Mouse (Mus musculus): ENCODE data around the gene Reg3b. TPM values are rescaled to one million over a fixed set of nuclear protein-coding genes. Genes with fewer than 3 reads are reported as not detected.
A peak's percentile ranks its signal among the peaks of the same experiment; 100 is the strongest.
"Not testable (repeated sequence)": the region's sequence is repeated elsewhere in the genome, so short reads cannot be mapped to it uniquely, and the experiment has no call there.

Reg3b gene
- not detected for total RNA-seq (2022)

GRCm38 (mm10) chr6:78370357-78370756 is at the start of gene Reg3b:
Reg3b (plus strand) TSS chr6:78370657.
- no peak for DNase-seq (ENCODE audit: low spot score)

- DNase-seq (ENCODE audit: low spot score) = no peak
Measured at GRCm38 (mm10) chr6:78327798-78328197, 42.7 kb upstream of the Reg3b start.

GRCm38 (mm10) chr6:78329166-78329565 is 41.3 kb upstream of the Reg3b start:
- no peak for DNase-seq (ENCODE audit: low spot score)

GRCm38 (mm10) chr6:78331919-78332569 is 38.4 kb upstream of the Reg3b start:
- DNase-seq (ENCODE audit: low spot score) = no peak

GRCm38 (mm10) chr6:78340296-78340695 is 30.2 kb upstream of the Reg3b start:
- no peak for DNase-seq (ENCODE audit: low spot score)

GRCm38 (mm10) chr6:78341689-78342088 is 28.8 kb upstream of the Reg3b start:
- no peak for DNase-seq (ENCODE audit: low spot score)

GRCm38 (mm10) chr6:78361971-78362563 is 8.4 kb upstream of the Reg3b start:
- DNase-seq (ENCODE audit: low spot score) = peak; percentile 6

GRCm38 (mm10) chr6:78378765-78379164 is 8.3 kb downstream of the Reg3b start, which contains the start of gene Reg3d:
Reg3d (minus strand) TSS chr6:78378865.
- no peak for DNase-seq (ENCODE audit: low spot score)

GRCm38 (mm10) chr6:78380409-78380808 is 10.0 kb downstream of the Reg3b start, which contains the start of gene Reg3a:
Reg3a (plus strand) TSS chr6:78380709.
- no peak for DNase-seq (ENCODE audit: low spot score)

GRCm38 (mm10) chr6:78385609-78386008 is 15.2 kb downstream of the Reg3b start:
- DNase-seq (ENCODE audit: low spot score) = no peak

- not testable (repeated sequence) for DNase-seq (ENCODE audit: low spot score)
Measured at GRCm38 (mm10) chr6:78395323-78395722, 24.9 kb downstream of the Reg3b start, which contains the start of gene Reg2. Reg2 (plus strand) TSS chr6:78395623.

GRCm38 (mm10) chr6:78422411-78422810 is 52.0 kb downstream of the Reg3b start, which contains the start of gene Reg1:
Reg1 (plus strand) TSS chr6:78422711.
- not testable (repeated sequence) for DNase-seq (ENCODE audit: low spot score)

Other genes starting within 250 kb of the Reg3b start
- not detected for gene Reg3d, start 8.2 kb downstream of the Reg3b start, total RNA-seq (2022)
- not detected for gene Reg3a, start 10.1 kb downstream of the Reg3b start, total RNA-seq (2022)
- gene Reg2, start 25.0 kb downstream of the Reg3b start, total RNA-seq (2022) = not detected
- gene Reg1, start 52.1 kb downstream of the Reg3b start, total RNA-seq (2022) = not detected
- under 1 TPM in 1 of 4 experiments, not detected in 3; 0.49 TPM for gene Reg3g, start 98.2 kb downstream of the Reg3b start, total RNA-seq (2022)

All from heart, adult 8-10 months (tissue).